Mouse (Mus musculus): ENCODE data around the gene Hdac1. TPM values are rescaled to one million over a fixed set of nuclear protein-coding genes. Genes with fewer than 3 reads are reported as not detected.

Hdac1 gene
- polyA plus RNA-seq, 1 experiment: 123 TPM

DNA sequence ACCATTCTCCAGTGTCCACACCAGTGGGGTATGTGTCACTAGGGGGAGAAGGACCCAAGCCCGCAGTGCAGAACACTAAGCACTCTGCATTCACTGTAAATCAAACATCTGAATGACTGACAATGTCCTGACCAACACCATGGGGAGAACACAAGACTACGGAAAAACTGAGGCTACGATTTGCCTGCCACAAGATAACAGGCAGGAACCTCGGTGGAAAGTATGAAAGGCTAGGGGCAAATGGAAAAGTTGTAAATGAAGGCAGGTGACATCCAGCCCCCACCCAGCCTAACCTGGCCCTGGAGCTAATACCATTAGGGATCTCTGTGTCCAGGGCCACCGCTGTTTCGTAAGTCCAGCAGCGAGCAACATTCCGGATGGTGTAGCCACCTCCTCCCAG is 24.0 kb downstream of the Hdac1 start:
- H3K27me3 ChIP-seq (ENCODE audit: control insufficient read depth, insufficient read depth, low read length): no peaks in the 10 kb centered on the region
- peaks cover 3% of the 10 kb centered on the region; the same call in 1 of the 2 replicates for H3K4me1 ChIP-seq (ENCODE audit: control insufficient read depth, insufficient read depth, low read length)
- H3K36me3 ChIP-seq (ENCODE audit: control insufficient read depth, insufficient read depth, low read length): peaks cover 6% of the 10 kb centered on the region
- H3K27ac ChIP-seq (ENCODE audit: control insufficient read depth, insufficient read depth, low read depth, low read length): no peak overlapping the region
- TF ChIP-seq CTCF (IDR thresholded peaks at IDR 0.05; ENCODE audit: control insufficient read depth, insufficient read depth, insufficient replicate concordance, low read depth, low read length): no peak
- no peak for TF ChIP-seq POLR2A (IDR thresholded peaks at IDR 0.05; ENCODE audit: control insufficient read depth, low read depth, low read length)
- no peak overlapping the region for H3K4me3 ChIP-seq (ENCODE audit: control insufficient read depth, low read depth, low read length)

DNA sequence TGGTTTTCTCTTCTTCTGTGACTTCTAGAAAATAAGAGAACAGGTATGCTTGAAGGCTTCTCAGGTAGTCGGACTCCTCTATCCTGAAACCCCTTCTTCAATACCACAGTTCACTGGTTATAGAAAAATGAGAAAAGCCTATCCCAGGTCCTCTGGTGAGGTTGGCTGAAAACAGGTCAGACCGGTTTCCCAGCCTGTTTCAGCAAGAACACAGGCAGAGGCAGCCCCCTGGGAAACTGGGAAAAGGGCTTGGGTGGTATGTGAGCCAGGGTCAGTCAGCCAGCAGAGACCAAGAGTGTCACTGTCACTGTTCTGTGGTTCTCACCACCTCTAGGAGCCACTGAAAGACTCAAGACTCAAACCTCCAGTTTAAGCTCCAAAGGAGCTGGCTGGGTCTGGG is 25.6 kb downstream of the Hdac1 start:
- peaks cover 5% of the 10 kb centered on the region for H3K36me3 ChIP-seq (ENCODE audit: control insufficient read depth, insufficient read depth, low read length)
- TF ChIP-seq CTCF (IDR thresholded peaks at IDR 0.05; ENCODE audit: control insufficient read depth, insufficient read depth, insufficient replicate concordance, low read depth, low read length): no peak
- no peak for TF ChIP-seq POLR2A (IDR thresholded peaks at IDR 0.05; ENCODE audit: control insufficient read depth, low read depth, low read length)
- peaks cover 10% of the 10 kb centered on the region for H3K4me1 ChIP-seq (ENCODE audit: control insufficient read depth, insufficient read depth, low read length)
- no peaks in the 10 kb centered on the region for H3K27me3 ChIP-seq (ENCODE audit: control insufficient read depth, insufficient read depth, low read length)
- H3K4me3 ChIP-seq (ENCODE audit: control insufficient read depth, low read depth, low read length): no peak overlapping the region
- no peak overlapping the region for H3K27ac ChIP-seq (ENCODE audit: control insufficient read depth, insufficient read depth, low read depth, low read length)

DNA sequence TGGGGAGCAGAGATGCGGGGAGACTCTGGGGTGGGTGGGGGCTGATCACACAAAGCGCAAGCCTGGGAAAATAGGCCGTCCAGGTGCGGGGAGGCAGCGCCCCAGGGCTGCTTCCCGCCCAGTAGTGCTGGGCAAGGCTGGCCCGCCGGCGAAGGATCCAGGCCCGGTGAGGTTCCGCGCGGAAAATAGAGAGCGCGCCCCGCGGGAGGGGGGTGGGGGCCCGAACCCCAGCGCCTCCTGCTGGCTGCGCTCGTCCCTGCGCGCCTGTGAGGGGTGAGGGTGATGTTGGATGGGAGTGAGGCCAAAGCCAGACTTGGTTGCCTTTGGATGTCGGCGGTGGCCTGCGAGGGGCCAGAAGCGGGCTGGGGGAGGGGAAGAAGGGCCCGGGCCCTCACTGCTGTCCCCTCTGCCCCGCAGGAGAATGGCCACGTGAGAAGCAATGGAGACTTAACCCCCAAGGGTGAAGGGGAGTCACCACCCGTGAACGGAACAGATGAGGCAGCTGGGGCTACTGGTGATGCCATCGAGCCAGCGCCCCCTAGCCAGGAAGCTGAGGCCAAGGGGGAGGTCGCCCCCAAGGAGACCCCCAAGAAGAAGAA is 28.1 kb downstream of the Hdac1 start:
- peak overlapping the region; percentile 85 for H3K4me3 ChIP-seq (ENCODE audit: control insufficient read depth, low read depth, low read length)
- peaks cover 10% of the 10 kb centered on the region for H3K4me1 ChIP-seq (ENCODE audit: control insufficient read depth, insufficient read depth, low read length)
- peaks cover 5% of the 10 kb centered on the region for H3K36me3 ChIP-seq (ENCODE audit: control insufficient read depth, insufficient read depth, low read length)

DNA sequence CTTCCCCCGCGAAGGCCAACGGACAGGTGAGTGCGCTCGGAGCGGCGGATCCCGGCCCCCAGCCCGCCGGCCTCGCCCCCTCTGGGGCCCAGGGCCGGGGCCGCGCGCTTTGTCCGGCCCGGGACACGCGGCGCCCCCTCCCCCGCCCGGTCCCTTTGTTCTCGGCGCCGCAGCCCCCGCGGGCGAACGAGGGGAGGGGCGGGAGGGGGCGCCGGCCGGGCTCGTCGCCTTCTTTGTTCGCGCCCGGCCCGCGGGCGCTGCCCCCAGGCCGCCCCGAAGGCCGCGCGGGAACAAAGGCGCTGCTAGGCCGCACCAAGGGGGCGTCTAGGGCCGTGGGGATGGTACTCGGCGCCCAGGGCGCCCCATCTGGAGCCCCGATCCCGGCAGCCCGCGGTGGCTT is 28.6 kb downstream of the Hdac1 start:
- TF ChIP-seq CTCF (IDR thresholded peaks at IDR 0.05; ENCODE audit: control insufficient read depth, insufficient read depth, insufficient replicate concordance, low read depth, low read length) (no peak), POLR2A (IDR thresholded peaks at IDR 0.05; ENCODE audit: control insufficient read depth, low read depth, low read length) (no peak)
- Histone ChIP-seq H3K27me3 (ENCODE audit: control insufficient read depth, insufficient read depth, low read length) (no peaks in the 10 kb centered on the region), H3K27ac (ENCODE audit: control insufficient read depth, insufficient read depth, low read depth, low read length) (no peak overlapping the region), H3K4me1 (ENCODE audit: control insufficient read depth, insufficient read depth, low read length) (peaks cover 10% of the 10 kb centered on the region), H3K36me3 (ENCODE audit: control insufficient read depth, insufficient read depth, low read length) (peaks cover 5% of the 10 kb centered on the region), H3K4me3 (ENCODE audit: control insufficient read depth, low read depth, low read length) (peak overlapping the region; percentile 85)

More for the DNA sequence above, 28.1 kb downstream of the Hdac1 start:
- no peaks in the 10 kb centered on the region for H3K27me3 ChIP-seq (ENCODE audit: control insufficient read depth, insufficient read depth, low read length)
- no peak overlapping the region for H3K27ac ChIP-seq (ENCODE audit: control insufficient read depth, insufficient read depth, low read depth, low read length)
- no peak for TF ChIP-seq POLR2A (IDR thresholded peaks at IDR 0.05; ENCODE audit: control insufficient read depth, low read depth, low read length)
- peak; percentile 66; the same call in 1 of the 2 replicates for TF ChIP-seq CTCF (IDR thresholded peaks at IDR 0.05; ENCODE audit: control insufficient read depth, insufficient read depth, insufficient replicate concordance, low read depth, low read length)

DNA sequence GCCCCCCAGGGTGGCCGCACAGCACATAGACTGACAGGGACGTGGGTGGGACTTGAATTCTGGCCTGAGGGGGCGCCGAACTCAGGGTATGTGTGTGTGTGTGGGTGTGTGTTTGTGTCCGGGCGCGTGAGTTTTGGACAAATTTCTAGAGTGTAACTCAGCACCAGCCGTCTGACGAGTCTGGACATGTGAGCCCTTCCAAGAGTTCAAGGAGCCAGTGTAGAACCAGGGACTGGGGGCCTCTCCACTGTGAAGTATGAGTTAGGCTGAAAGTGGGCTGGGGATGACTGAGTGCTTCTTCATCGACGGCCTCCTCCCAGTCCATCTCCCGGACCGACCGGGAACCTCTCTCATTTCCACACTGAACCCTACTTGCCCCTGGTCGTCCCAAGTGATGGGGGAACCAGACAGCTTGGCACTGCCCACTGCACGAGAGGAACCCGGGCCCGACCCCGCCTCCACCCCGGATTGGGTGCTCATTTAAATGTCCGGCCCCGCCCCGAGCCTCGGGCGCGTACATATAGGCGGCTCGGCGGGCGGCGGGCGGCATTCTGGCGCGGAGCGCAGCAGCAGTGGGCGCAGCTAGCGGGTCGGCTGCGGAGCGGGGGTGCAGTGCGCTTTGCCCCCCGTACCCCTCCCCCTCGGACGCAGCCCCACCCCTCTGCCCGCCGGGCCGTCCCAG is 29.3 kb downstream of the Hdac1 start, which contains the start of gene Marcksl1:
Gene Marcksl1, plus strand, starts transcription at position 496 of the 682 bp plus-strand sequence.
- H3K27me3 ChIP-seq (ENCODE audit: control insufficient read depth, insufficient read depth, low read length): no peaks in the 10 kb centered on the region

DNA sequence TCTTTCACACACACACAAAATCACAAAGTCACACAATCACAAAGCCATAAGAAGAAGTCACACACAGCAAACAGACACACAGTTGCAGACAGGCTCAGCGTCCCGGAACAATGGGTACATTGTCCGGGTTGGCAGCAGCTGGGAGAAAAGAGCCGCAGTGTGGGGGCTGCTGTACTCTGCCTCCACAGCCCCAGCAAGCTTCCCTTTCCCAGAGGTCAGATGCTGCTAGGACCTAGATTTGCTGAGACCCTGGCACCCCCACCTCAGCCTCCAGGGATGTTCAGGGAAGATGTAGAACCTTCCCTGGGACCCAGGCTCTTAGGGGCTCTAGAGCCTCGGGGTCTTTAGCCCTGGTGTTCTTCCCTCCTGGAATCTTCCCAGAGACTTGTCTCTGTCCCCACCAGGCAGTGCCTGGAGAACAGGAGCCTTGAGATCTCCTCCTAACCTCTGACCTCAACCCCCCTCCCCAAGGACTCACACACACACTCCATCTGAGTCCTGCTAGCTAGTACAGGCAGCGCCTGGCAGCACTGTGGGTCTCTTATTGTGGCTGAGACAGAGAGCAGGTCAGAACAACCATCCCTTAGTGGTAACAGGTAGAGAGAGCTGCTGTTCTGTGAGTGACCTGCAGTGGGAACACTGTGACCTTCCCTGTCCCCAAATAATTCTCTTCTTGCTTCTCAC is 31.0 kb downstream of the Hdac1 start:
- peaks cover 17% of the 10 kb centered on the region for H3K4me1 ChIP-seq (ENCODE audit: control insufficient read depth, insufficient read depth, low read length)
- H3K4me3 ChIP-seq (ENCODE audit: control insufficient read depth, low read depth, low read length): no peak overlapping the region
- H3K36me3 ChIP-seq (ENCODE audit: control insufficient read depth, insufficient read depth, low read length): no peaks in the 10 kb centered on the region
- H3K27me3 ChIP-seq (ENCODE audit: control insufficient read depth, insufficient read depth, low read length): no peaks in the 10 kb centered on the region
- no peak overlapping the region for H3K27ac ChIP-seq (ENCODE audit: control insufficient read depth, insufficient read depth, low read depth, low read length)
- no peak for TF ChIP-seq CTCF (IDR thresholded peaks at IDR 0.05; ENCODE audit: control insufficient read depth, insufficient read depth, insufficient replicate concordance, low read depth, low read length)
- no peak for TF ChIP-seq POLR2A (IDR thresholded peaks at IDR 0.05; ENCODE audit: control insufficient read depth, low read depth, low read length)

More for the DNA sequence above, 29.3 kb downstream of the Hdac1 start, which contains the start of gene Marcksl1:
- peak within 1 kb of the TSS; percentile 85 for H3K4me3 ChIP-seq (ENCODE audit: control insufficient read depth, low read depth, low read length)
- H3K4me1 ChIP-seq (ENCODE audit: control insufficient read depth, insufficient read depth, low read length): peaks cover 13% of the 10 kb centered on the region
- TF ChIP-seq POLR2A (IDR thresholded peaks at IDR 0.05; ENCODE audit: control insufficient read depth, low read depth, low read length) (peak; percentile 86), CTCF (IDR thresholded peaks at IDR 0.05; ENCODE audit: control insufficient read depth, insufficient read depth, insufficient replicate concordance, low read depth, low read length) (no peak)
- peaks cover 5% of the 10 kb centered on the region for H3K36me3 ChIP-seq (ENCODE audit: control insufficient read depth, insufficient read depth, low read length)
- H3K27ac ChIP-seq (ENCODE audit: control insufficient read depth, insufficient read depth, low read depth, low read length): peak within 1 kb of the TSS; percentile 10; the same call in 1 of the 2 replicates
